Mouse (Mus musculus): Measurements from ENCODE around the gene Iars. TPM values are rescaled to one million over a fixed set of nuclear protein-coding genes. Genes with fewer than 3 reads are reported as not detected.

The Iars gene
- total and polyA plus RNA-seq, 3 experiments = 86.4 to 4,419 (median 178) TPM

- DNase-seq (ENCODE audit: low read depth, low spot score) = no peak
- Histone ChIP-seq H3K79me2 (ENCODE audit: control insufficient read depth, insufficient read depth, low read length, poor library complexity) (peaks cover 3% of the 10 kb centered on the region; the same call in 1 of the 2 replicates), H3K9ac (ENCODE audit: control insufficient read depth, low read depth, low read length, poor library complexity, severe bottlenecking) (no peak overlapping the region), H3K27me3 (ENCODE audit: control insufficient read depth in 1 of 2, insufficient read depth in 2 of 2, low read length in 2 of 2) (no peaks in the 10 kb centered on the region), H3K4me1 (ENCODE audit: control insufficient read depth in 1 of 2, insufficient read depth in 2 of 2, low read length in 2 of 2) (no peaks in the 10 kb centered on the region), H3K27ac (ENCODE audit: control insufficient read depth, low read depth, low read length) (no peak overlapping the region), H3K4me3 (ENCODE audit: control insufficient read depth in 1 of 2, insufficient read depth in 1 of 2, low read depth in 2 of 2, low read length in 2 of 2) (no peak overlapping the region), H3K9me3 (replicated peaks; ENCODE audit: insufficient read depth, low read length) (no peaks in the 10 kb centered on the region), H3K36me3 (ENCODE audit: control insufficient read depth in 1 of 2, insufficient read depth in 2 of 2, low read length in 2 of 2) (peaks cover 0 to 26% of the 10 kb centered on the region in 2 experiments; a peak in 2 of 4 replicates)
- TF ChIP-seq TCF12 (IDR thresholded peaks at IDR 0.05; ENCODE audit: low read depth, low read length) = no peak
- no peak for TF ChIP-seq MEF2A (IDR thresholded peaks at IDR 0.05; ENCODE audit: extremely low read depth, insufficient replicate concordance, low read depth, low read length, poor library complexity, severe bottlenecking)
- no peak for TF ChIP-seq MXI1 (IDR thresholded peaks at IDR 0.05; ENCODE audit: low read depth, low read length)
- no peak for TF ChIP-seq BHLHE40 (IDR thresholded peaks at IDR 0.05; ENCODE audit: borderline replicate concordance, low read depth, low read length)
- no peak for TF ChIP-seq ZNF384 (IDR thresholded peaks at IDR 0.05; ENCODE audit: low read depth, low read length)
- no peak for TF ChIP-seq GATA1 (IDR thresholded peaks at IDR 0.05; ENCODE audit: low read depth, low read length)
- no peak for TF ChIP-seq ETS1 (IDR thresholded peaks at IDR 0.05; ENCODE audit: low read depth, low read length)
- TF ChIP-seq ZMIZ1 (IDR thresholded peaks at IDR 0.05; ENCODE audit: low read depth, low read length) = no peak
- no peak for TF ChIP-seq SIN3A (IDR thresholded peaks at IDR 0.05; ENCODE audit: low read length)
- TF ChIP-seq USF2 (IDR thresholded peaks at IDR 0.05; ENCODE audit: borderline replicate concordance in 1 of 2, insufficient read depth in 1 of 2, low read depth in 1 of 2, low read length in 2 of 2) = no peak
- no peak for TF ChIP-seq KAT2A (conservative IDR thresholded peaks at IDR 0.05; ENCODE audit: low read depth, low read length)
- TF ChIP-seq POLR2AphosphoS5 (IDR thresholded peaks at IDR 0.05; ENCODE audit: borderline replicate concordance, low read depth, low read length) = no peak
- TF ChIP-seq TAL1 (IDR thresholded peaks at IDR 0.05; ENCODE audit: low read length) = no peak
- TF ChIP-seq POLR2A (IDR thresholded peaks at IDR 0.05; ENCODE audit: control insufficient read depth in 1 of 2, insufficient read depth in 1 of 2, low read depth in 1 of 2, low read length in 2 of 2, poor library complexity in 1 of 2) = no peak; a peak in 1 of 4 replicates
- TF ChIP-seq ZKSCAN1 (IDR thresholded peaks at IDR 0.05; ENCODE audit: low read depth, low read length) = no peak
- TF ChIP-seq CHD1 (IDR thresholded peaks at IDR 0.05; ENCODE audit: low read depth, low read length) = no peak
- no peak for TF ChIP-seq POLR2AphosphoS2 (IDR thresholded peaks at IDR 0.05; ENCODE audit: low read length)
Observed at GRCm38 (mm10) chr13:49703216-49703779, 21.4 kb downstream of the Iars start.

- TF ChIP-seq MAX (IDR thresholded peaks at IDR 0.05; ENCODE audit: low read length) = no peak
- TF ChIP-seq CHD1 (IDR thresholded peaks at IDR 0.05; ENCODE audit: low read depth, low read length) = no peak
- no peak for TF ChIP-seq NELFE (IDR thresholded peaks at IDR 0.05; ENCODE audit: low read depth, low read length)
- TF ChIP-seq ELF1 (IDR thresholded peaks at IDR 0.05; ENCODE audit: low read depth, low read length) = no peak
- TF ChIP-seq CHD2 (IDR thresholded peaks at IDR 0.05; ENCODE audit: low read length) = no peak
- TF ChIP-seq USF1 (IDR thresholded peaks at IDR 0.05; ENCODE audit: low read depth, low read length) = no peak
Observed at GRCm38 (mm10) chr13:49706032-49706690, 24.3 kb downstream of the Iars start.

More at GRCm38 (mm10) chr13:49706032-49706690, 24.3 kb downstream of the Iars start:
- no peak overlapping the region for H3K27ac ChIP-seq (ENCODE audit: control insufficient read depth, low read depth, low read length)
- peaks cover 8 to 39% of the 10 kb centered on the region in 2 experiments for H3K36me3 ChIP-seq (ENCODE audit: control insufficient read depth in 1 of 2, insufficient read depth in 2 of 2, low read length in 2 of 2)
- H3K4me3 ChIP-seq (ENCODE audit: control insufficient read depth in 1 of 2, insufficient read depth in 1 of 2, low read depth in 2 of 2, low read length in 2 of 2) = no peak overlapping the region
- no peaks in the 10 kb centered on the region for H3K9me3 ChIP-seq (replicated peaks; ENCODE audit: insufficient read depth, low read length)
- no peak overlapping the region for H3K9ac ChIP-seq (ENCODE audit: control insufficient read depth, low read depth, low read length, poor library complexity, severe bottlenecking)
- no peaks in the 10 kb centered on the region for H3K27me3 ChIP-seq (ENCODE audit: control insufficient read depth in 1 of 2, insufficient read depth in 2 of 2, low read length in 2 of 2)
- 0 out of 2 replicates have a peak, but pooled peaks cover 2% of the 10 kb centered on the region for H3K79me2 ChIP-seq (ENCODE audit: control insufficient read depth, insufficient read depth, low read length, poor library complexity)
- no peak for DNase-seq (ENCODE audit: low read depth, low spot score)
- H3K4me1 ChIP-seq (ENCODE audit: control insufficient read depth in 1 of 2, insufficient read depth in 2 of 2, low read length in 2 of 2) = peaks cover 2 to 5% of the 10 kb centered on the region in 2 experiments
